Mouse (Mus musculus): ENCODE measurements around the gene Rita1.

Gene Rita1
- long read RNA-seq, experiment 1, transcript Rita1-201 (3 exons, 1,573 nt) = major isoform, 5 of 14 reads
- long read RNA-seq, experiment 1, partial matches to known transcripts = 3 of 14 reads
- long read RNA-seq, experiment 1, other reads (novel, unspliced or antisense) = 3 of 14 reads
- long read RNA-seq, experiment 2, partial matches to known transcripts = 9 of 19 reads
- long read RNA-seq, experiment 2, other reads (novel, unspliced or antisense) = 5 of 19 reads

GRCm38 (mm10) chr5:120612442-120612821, at the start of gene Rita1, which contains the start of gene Ddx54:
Rita1 (minus strand) TSS chr5:120612589.
Ddx54 (plus strand) TSS chr5:120612739.
- intact Hi-C loops (cut with DNase I) = no loop called here

GRCm38 (mm10) chr5:120660816-120661215, 48.4 kb upstream of the Rita1 start:
- intact Hi-C loops (cut with DNase I) = no loop called here

GRCm38 (mm10) chr5:120656281-120656751, 43.9 kb upstream of the Rita1 start:
- intact Hi-C loops (cut with DNase I) = no loop called here

- intact Hi-C loops (cut with DNase I) = no loop called here
These were observed 41.5 kb upstream of the Rita1 start for GRCm38 (mm10) chr5:120653873-120654272.

- intact Hi-C loops (cut with DNase I) = no loop called here
These were observed 40.7 kb upstream of the Rita1 start for GRCm38 (mm10) chr5:120652915-120653701.

- intact Hi-C loops (cut with DNase I) = no loop called here
These were observed 38.8 kb upstream of the Rita1 start for GRCm38 (mm10) chr5:120651230-120651629.

GRCm38 (mm10) chr5:120649938-120650337, 37.5 kb upstream of the Rita1 start:
- intact Hi-C loops (cut with DNase I) = no loop called here

- intact Hi-C loops (cut with DNase I) = no loop called here
These were observed 37.1 kb upstream of the Rita1 start for GRCm38 (mm10) chr5:120649374-120649933.

- intact Hi-C loops (cut with DNase I) = no loop called here
These were observed 36.4 kb upstream of the Rita1 start, which contains the start of gene Rasal1 for GRCm38 (mm10) chr5:120648569-120649373. Rasal1 (plus strand) TSS chr5:120648812.

- intact Hi-C loops (cut with DNase I) = no loop called here
These were observed 35.6 kb upstream of the Rita1 start for GRCm38 (mm10) chr5:120647814-120648491.

GRCm38 (mm10) chr5:120647361-120647760, 35.0 kb upstream of the Rita1 start:
- intact Hi-C loops (cut with DNase I) = no loop called here

- intact Hi-C loops (cut with DNase I) = no loop called here
These were observed 33.5 kb upstream of the Rita1 start for GRCm38 (mm10) chr5:120645851-120646250.

- intact Hi-C loops (cut with DNase I) = no loop called here
These were observed 31.8 kb upstream of the Rita1 start for GRCm38 (mm10) chr5:120644227-120644626.

- intact Hi-C loops (cut with DNase I) = no loop called here
These were observed 31.1 kb upstream of the Rita1 start for GRCm38 (mm10) chr5:120643365-120644085.

GRCm38 (mm10) chr5:120640094-120640493, 27.7 kb upstream of the Rita1 start:
- intact Hi-C loops (cut with DNase I) = no loop called here

GRCm38 (mm10) chr5:120635633-120636032, 23.2 kb upstream of the Rita1 start:
- intact Hi-C loops (cut with DNase I) = no loop called here

- intact Hi-C loops (cut with DNase I) = no loop called here
These were observed 22.5 kb upstream of the Rita1 start for GRCm38 (mm10) chr5:120634860-120635259.

- intact Hi-C loops (cut with DNase I) = no loop called here
These were observed 21.7 kb upstream of the Rita1 start, which contains the start of gene Cfap73 for GRCm38 (mm10) chr5:120634131-120634530. Cfap73 (minus strand) TSS chr5:120634235.

GRCm38 (mm10) chr5:120631892-120632291, 19.5 kb upstream of the Rita1 start:
- intact Hi-C loops (cut with DNase I) = no loop called here

- intact Hi-C loops (cut with DNase I) = no loop called here
These were observed 18.7 kb upstream of the Rita1 start for GRCm38 (mm10) chr5:120631128-120631527.

Data from adrenal gland (tissue).